Mouse (Mus musculus): ENCODE results near the gene Plac8.
A peak's percentile ranks its signal among the peaks of the same experiment; 100 is the strongest.

Gene Plac8

GRCm38 (mm10) chr5:100535826-100536225 is 36.2 kb downstream of the Plac8 start:
- no peak for DNase-seq (ENCODE audit: low spot score)

GRCm38 (mm10) chr5:100526164-100526563 is 45.9 kb downstream of the Plac8 start:
- DNase-seq (ENCODE audit: low spot score) = no peak

- no peak for DNase-seq (ENCODE audit: low spot score)
Observed at GRCm38 (mm10) chr5:100525620-100526019, 46.4 kb downstream of the Plac8 start.

GRCm38 (mm10) chr5:100524921-100525320 is 47.1 kb downstream of the Plac8 start:
- no peak for DNase-seq (ENCODE audit: low spot score)

- DNase-seq (ENCODE audit: low spot score) = no peak
Observed at GRCm38 (mm10) chr5:100523331-100523730, 48.7 kb downstream of the Plac8 start.

GRCm38 (mm10) chr5:100520223-100520622 is 51.8 kb downstream of the Plac8 start:
- no peak for DNase-seq (ENCODE audit: low spot score)

GRCm38 (mm10) chr5:100519027-100519411 is 53.0 kb downstream of the Plac8 start:
- no peak for DNase-seq (ENCODE audit: low spot score)

GRCm38 (mm10) chr5:100518049-100519026 is 53.7 kb downstream of the Plac8 start, which contains the start of gene Cops4:
Cops4 (plus strand) TSS chr5:100518309.
- DNase-seq (ENCODE audit: low spot score) = peak; percentile 84

GRCm38 (mm10) chr5:100512576-100512975 is 59.5 kb downstream of the Plac8 start:
- DNase-seq (ENCODE audit: low spot score) = no peak

GRCm38 (mm10) chr5:100509247-100509646 is 62.8 kb downstream of the Plac8 start:
- no peak for DNase-seq (ENCODE audit: low spot score)

Data from ovary, postnatal 10 days (tissue).